Mouse (Mus musculus) embryonic facial prominence, embryonic 13.5 days (tissue): ENCODE data around the gene Ecm2. TPM values are rescaled to one million over a fixed set of nuclear protein-coding genes. Genes with fewer than 3 reads are reported as not detected.
A peak's percentile ranks its signal among the peaks of the same experiment; 100 is the strongest.

Source experiments
- ATAC-seq: fragments of 200-750 bp; cut with Nextera tagmentation; 2 replicates; pipeline ENCODE4 v1.8.0; 2017; ENCODE audit warnings: low read depth; ENCODE audit not compliant: insufficient number of reproducible peaks, insufficient read depth, low FRiP score, low TSS enrichment
- H3K27ac ChIP-seq: fragments of 300-500 bp; sonication (generic); 2 replicates; pipeline ENCODE4 v1.5.1; 2015; ENCODE audit warnings: moderate library complexity, mild to moderate bottlenecking, inconsistent platforms
- H3K27me3 ChIP-seq: fragments of 300-500 bp; sonication (generic); 2 replicates; pipeline ENCODE4 v1.6.1; 2015; ENCODE audit warnings: mild to moderate bottlenecking, inconsistent platforms
- H3K36me3 ChIP-seq: fragments of 300-500 bp; sonication (generic); 2 replicates; pipeline ENCODE4 v1.6.1; 2015; ENCODE audit warnings: mild to moderate bottlenecking, inconsistent platforms
- H3K4me1 ChIP-seq: fragments of 300-500 bp; sonication (generic); 2 replicates; pipeline ENCODE4 v1.6.1; 2015; ENCODE audit warnings: inconsistent platforms
- H3K4me2 ChIP-seq: fragments of 300-500 bp; sonication (generic); 2 replicates; pipeline ENCODE4 v1.6.1; 2015; ENCODE audit warnings: moderate library complexity, mild to moderate bottlenecking, inconsistent platforms
- H3K4me3 ChIP-seq: fragments of 300-500 bp; sonication (generic); 2 replicates; pipeline ENCODE4 v1.5.1; 2015; ENCODE audit warnings: mild to moderate bottlenecking, inconsistent platforms
- H3K9ac ChIP-seq: fragments of 300-500 bp; sonication (generic); 2 replicates; pipeline ENCODE4 v1.6.1; 2015; ENCODE audit warnings: mild to moderate bottlenecking, inconsistent platforms
- H3K9me3 ChIP-seq: fragments of 300-500 bp; sonication (generic); 2 replicates; pipeline ENCODE4 v1.6.1; 2016; ENCODE audit warnings: inconsistent platforms
- WGBS: fragments of 180-500 bp; shearing (Covaris S2); methylation state at CpG from one replicate; pipeline ENCODE4 v1.1.7; 2015; ENCODE audit warnings: mixed read lengths; 5-methylcytosine and 5-hydroxymethylcytosine counted together
- polyA plus RNA-seq: library from polyadenylated mRNA; unstranded; fragments of >200 nt; fragmentation: Nextera tagmentation; extraction: Ambion mirVana; gene quantifications from 2 replicates; pipeline ENCODE4 v1.2.1, GENCODE M21; 2015

The Ecm2 gene
- polyA plus RNA-seq, 1 experiment from 2014 or later, result 1.4 TPM

DNA sequence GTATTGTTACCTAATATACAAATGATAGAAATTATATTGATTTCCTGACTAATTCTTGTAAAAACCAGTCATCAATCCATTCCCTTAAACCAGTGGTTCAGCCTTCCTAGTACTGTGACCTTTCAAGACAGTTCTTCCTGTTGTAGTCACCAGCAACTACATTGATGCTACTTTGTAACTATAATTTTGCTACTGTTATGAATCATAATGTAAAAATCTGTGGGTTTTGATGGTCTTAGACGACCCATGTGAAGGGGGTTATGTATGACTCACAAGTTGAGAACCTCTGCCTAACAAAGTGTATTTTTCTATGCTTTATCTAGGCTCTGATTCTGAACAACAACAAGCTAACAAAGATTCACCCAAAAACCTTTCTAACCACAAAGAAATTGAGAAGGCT is 52.3 kb downstream of the Ecm2 start:
- no peaks in the 10 kb centered on the region for H3K36me3 ChIP-seq
- no peaks in the 10 kb centered on the region for H3K9me3 ChIP-seq
- H3K4me3 ChIP-seq, result no peak overlapping the region
- no peak for ATAC-seq
- H3K4me1 ChIP-seq, result no peaks in the 10 kb centered on the region
- H3K27ac ChIP-seq, result no peak overlapping the region
- no peaks in the 10 kb centered on the region for H3K27me3 ChIP-seq
- 62% methylated on average over 1 of the region's 1 CpGs for WGBS
- H3K4me2 ChIP-seq, result no peak overlapping the region
- H3K9ac ChIP-seq, result no peak overlapping the region

DNA sequence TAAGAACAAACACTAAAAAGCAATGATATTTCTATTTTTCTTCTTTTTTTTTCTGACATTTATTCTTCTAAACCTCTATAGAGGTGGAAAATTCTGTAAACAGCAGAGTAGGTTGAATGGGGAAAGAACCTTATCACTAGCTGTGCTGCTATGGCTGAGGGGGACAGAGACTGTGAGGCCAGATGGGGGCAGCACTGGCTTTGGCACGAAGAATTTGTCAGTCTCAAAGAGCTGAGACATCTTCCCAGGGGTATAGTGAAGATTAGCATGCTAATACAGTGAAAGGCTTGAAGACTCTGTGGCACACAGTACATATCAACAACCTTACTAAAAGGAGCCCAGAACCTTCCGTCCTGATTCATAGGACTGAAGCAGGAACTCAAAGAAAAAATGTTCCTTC is 54.6 kb downstream of the Ecm2 start:
- no peak overlapping the region for H3K4me3 ChIP-seq
- no peaks in the 10 kb centered on the region for H3K36me3 ChIP-seq
- H3K4me1 ChIP-seq, result no peaks in the 10 kb centered on the region
- no peak overlapping the region for H3K27ac ChIP-seq
- no peak for ATAC-seq
- H3K27me3 ChIP-seq, result no peaks in the 10 kb centered on the region
- 29% methylated on average over 2 of the region's 2 CpGs for WGBS
- H3K9ac ChIP-seq, result no peak overlapping the region
- H3K9me3 ChIP-seq, result no peaks in the 10 kb centered on the region
- no peak overlapping the region for H3K4me2 ChIP-seq

GRCm38 (mm10) chr13:49560886-49561285 is 56.3 kb downstream of the Ecm2 start:
- Histone ChIP-seq H3K9me3 (no peaks in the 10 kb centered on the region), H3K27ac (no peak overlapping the region), H3K4me1 (no peaks in the 10 kb centered on the region), H3K9ac (no peak overlapping the region), H3K36me3 (no peaks in the 10 kb centered on the region), H3K4me2 (no peak overlapping the region), H3K27me3 (no peaks in the 10 kb centered on the region), H3K4me3 (no peak overlapping the region)
- 65% methylated on average over 2 of the region's 2 CpGs for WGBS
- no peak for ATAC-seq

DNA sequence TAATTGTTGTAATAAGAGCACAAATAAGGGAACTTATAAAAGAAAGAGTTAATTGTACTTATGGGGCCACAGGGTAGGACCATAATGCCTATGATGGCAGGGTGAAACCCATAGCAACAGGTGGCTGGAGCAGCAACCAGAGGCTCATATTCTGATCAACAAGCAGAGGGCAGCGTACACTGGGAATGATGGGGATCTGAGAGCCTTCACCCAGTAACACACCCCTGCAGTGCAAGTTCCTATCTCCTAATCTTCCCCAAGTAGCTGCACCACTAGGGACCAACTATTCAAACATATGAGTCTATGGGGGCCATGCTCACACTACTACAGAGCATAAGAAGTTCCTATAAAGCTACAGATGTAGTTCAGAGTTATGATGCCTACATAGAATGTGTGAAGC is 59.7 kb downstream of the Ecm2 start:
- H3K4me2 ChIP-seq, result no peak overlapping the region
- no peak overlapping the region for H3K27ac ChIP-seq
- no peaks in the 10 kb centered on the region for H3K27me3 ChIP-seq
- no peaks in the 10 kb centered on the region for H3K9me3 ChIP-seq
- WGBS, result 91% methylated on average over 1 of the region's 1 CpGs
- H3K4me3 ChIP-seq, result no peak overlapping the region
- ATAC-seq, result no peak
- no peaks in the 10 kb centered on the region for H3K4me1 ChIP-seq
- no peak overlapping the region for H3K9ac ChIP-seq
- no peaks in the 10 kb centered on the region for H3K36me3 ChIP-seq

- Histone ChIP-seq H3K4me1 (peaks cover 16% of the 10 kb centered on the region; the same call in 1 of the 2 replicates), H3K9me3 (no peaks in the 10 kb centered on the region), H3K9ac (no peak overlapping the region), H3K36me3 (no peaks in the 10 kb centered on the region), H3K4me2 (no peak overlapping the region), H3K27ac (no peak overlapping the region), H3K27me3 (no peaks in the 10 kb centered on the region), H3K4me3 (no peak overlapping the region)
- 71% methylated on average over 3 of the region's 3 CpGs for WGBS
- no peak for ATAC-seq
These were observed 65.8 kb downstream of the Ecm2 start for GRCm38 (mm10) chr13:49570371-49570770.

GRCm38 (mm10) chr13:49571418-49571817 is 66.8 kb downstream of the Ecm2 start:
- Histone ChIP-seq H3K4me1 (peaks cover 16% of the 10 kb centered on the region; the same call in 1 of the 2 replicates), H3K36me3 (no peaks in the 10 kb centered on the region), H3K9me3 (no peaks in the 10 kb centered on the region), H3K27me3 (no peaks in the 10 kb centered on the region), H3K4me3 (no peak overlapping the region), H3K4me2 (no peak overlapping the region), H3K9ac (no peak overlapping the region), H3K27ac (peak overlapping the region; percentile 17; the same call in 1 of the 2 replicates)
- WGBS, result 77% methylated on average over 2 of the region's 2 CpGs
- no peak for ATAC-seq

- Histone ChIP-seq H3K4me3 (0 out of 2 replicates have a peak within 1 kb of the TSS, but pooled peaks have one; percentile 1), H3K4me1 (peaks cover 16% of the 10 kb centered on the region), H3K9ac (no peak within 1 kb of the TSS), H3K27ac (peak within 1 kb of the TSS; percentile 95), H3K36me3 (no peaks in the 10 kb centered on the region), H3K27me3 (no peaks in the 10 kb centered on the region), H3K4me2 (peak within 1 kb of the TSS; percentile 31), H3K9me3 (no peaks in the 10 kb centered on the region)
- peak; percentile 71; the same call in 1 of the 2 replicates for ATAC-seq
- WGBS, result 26% methylated on average over 8 of the region's 8 CpGs
These were observed 77.2 kb downstream of the Ecm2 start, which contains the start of gene Omd for GRCm38 (mm10) chr13:49581541-49582530. Gene Omd (plus strand): TSS chr13:49582462.

Other genes starting within 250 kb of the Ecm2 start
- gene Fgd3, start 184.5 kb upstream of the Ecm2 start, polyA plus RNA-seq, result 0.55 and 1.00 TPM in 2 replicates
- 33.1 and 35.0 TPM in 2 replicates for gene Bicd2, start 163.2 kb upstream of the Ecm2 start, polyA plus RNA-seq
- gene Ippk, start 83.6 kb upstream of the Ecm2 start, polyA plus RNA-seq, result 13.7 and 14.4 TPM in 2 replicates
- 1.4 and 2.7 TPM in 2 replicates for gene Tes3-ps, start 11.5 kb upstream of the Ecm2 start, polyA plus RNA-seq
- 62.9 and 89.3 TPM in 2 replicates for gene Aspn, start 39.6 kb downstream of the Ecm2 start, polyA plus RNA-seq
- 14.6 and 18.8 TPM in 2 replicates for gene Omd, start 77.7 kb downstream of the Ecm2 start, polyA plus RNA-seq
- 90.4 and 112 TPM in 2 replicates for gene Ogn, start 103.2 kb downstream of the Ecm2 start, polyA plus RNA-seq
- gene Cenpp, start 148.0 kb downstream of the Ecm2 start, polyA plus RNA-seq, result 27.2 and 29.4 TPM in 2 replicates
- gene Nol8, start 148.3 kb downstream of the Ecm2 start, polyA plus RNA-seq, result 17.1 and 17.5 TPM in 2 replicates
- gene Iars, start 177.3 kb downstream of the Ecm2 start, polyA plus RNA-seq, result 66.6 and 75.3 TPM in 2 replicates